Mouse (Mus musculus): ENCODE data around the gene Upk1b. TPM values are rescaled to one million over a fixed set of nuclear protein-coding genes. Genes with fewer than 3 reads are reported as not detected.
A peak's percentile ranks its signal among the peaks of the same experiment; 100 is the strongest.

Gene Upk1b
- polyA plus RNA-seq, 1 experiment from 2014 or later: 22.5 TPM

DNA sequence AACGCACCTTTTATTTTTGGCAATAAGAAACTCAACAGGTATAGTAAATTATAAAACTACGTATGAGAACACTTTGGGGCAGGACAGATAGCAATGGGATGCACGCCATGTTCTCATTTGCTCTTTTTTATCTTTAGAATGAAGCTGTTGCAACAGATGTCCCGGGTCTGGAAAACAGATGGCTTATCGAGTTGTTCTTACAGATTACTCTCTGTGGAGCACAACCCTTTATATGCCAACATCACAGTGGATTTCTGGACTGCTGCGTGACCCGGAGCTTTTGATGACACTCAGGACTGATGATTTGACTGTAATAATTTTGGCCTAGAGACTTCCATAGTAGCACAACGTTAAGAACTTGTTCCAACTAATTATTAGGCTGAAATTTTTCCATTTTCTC, 32.4 kb downstream of the Upk1b start:
- no peak overlapping the region for H3K9ac ChIP-seq (replicated peaks; ENCODE audit: low read length)
- H3K4me1 ChIP-seq (ENCODE audit: insufficient read depth, low read length): peaks cover 10% of the 10 kb centered on the region; the same call in 1 of the 2 replicates
- H3K27me3 ChIP-seq (ENCODE audit: insufficient read depth, low read length): no peaks in the 10 kb centered on the region
- no peak overlapping the region for H3K4me3 ChIP-seq (ENCODE audit: low read length)
- H3K9me3 ChIP-seq (ENCODE audit: low read length): no peaks in the 10 kb centered on the region
- no peak overlapping the region for H3K4me2 ChIP-seq (replicated peaks; ENCODE audit: low read depth, low read length)
- WGBS: 91% methylated on average over 8 of the region's 8 CpGs
- no peak overlapping the region for H3K27ac ChIP-seq (ENCODE audit: low read length)
- H3K36me3 ChIP-seq (ENCODE audit: insufficient read depth, low read length): peaks cover 19% of the 10 kb centered on the region
- ATAC-seq (ENCODE audit: low FRiP score, low TSS enrichment): no peak

DNA sequence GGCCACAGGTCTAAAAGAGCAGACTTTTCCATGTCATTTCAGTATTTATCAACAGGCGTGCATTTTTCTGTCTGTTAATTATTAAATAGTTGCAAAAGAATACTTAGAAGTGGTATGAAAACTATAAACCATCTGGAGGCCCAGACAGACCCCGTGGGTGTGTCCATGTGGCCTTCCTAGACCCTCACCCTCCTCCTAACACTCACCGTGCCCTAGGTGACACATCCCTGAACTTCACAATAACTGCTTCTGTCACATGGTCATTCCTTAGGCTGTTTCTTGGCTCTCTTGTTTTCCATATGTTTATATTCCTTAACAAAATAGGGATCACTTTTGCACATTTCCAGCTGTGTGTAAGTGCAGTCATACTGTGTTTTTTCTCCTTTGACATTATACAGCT, 33.5 kb downstream of the Upk1b start:
- Histone ChIP-seq H3K36me3 (ENCODE audit: insufficient read depth, low read length) (peaks cover 20% of the 10 kb centered on the region), H3K4me3 (ENCODE audit: low read length) (no peak overlapping the region), H3K9ac (replicated peaks; ENCODE audit: low read length) (no peak overlapping the region), H3K27ac (ENCODE audit: low read length) (no peak overlapping the region), H3K4me1 (ENCODE audit: insufficient read depth, low read length) (peaks cover 8% of the 10 kb centered on the region), H3K27me3 (ENCODE audit: insufficient read depth, low read length) (no peaks in the 10 kb centered on the region), H3K4me2 (replicated peaks; ENCODE audit: low read depth, low read length) (no peak overlapping the region), H3K9me3 (ENCODE audit: low read length) (no peaks in the 10 kb centered on the region)
- WGBS: 54% methylated on average over 3 of the region's 3 CpGs
- no peak for ATAC-seq (ENCODE audit: low FRiP score, low TSS enrichment)

GRCm38 (mm10) chr16:38763508-38763907, 36.6 kb downstream of the Upk1b start:
- Histone ChIP-seq H3K27ac (ENCODE audit: low read length) (peak overlapping the region; percentile 13; the same call in 1 of the 2 replicates), H3K4me1 (ENCODE audit: insufficient read depth, low read length) (peaks cover 8% of the 10 kb centered on the region), H3K4me2 (replicated peaks; ENCODE audit: low read depth, low read length) (no peak overlapping the region), H3K9ac (replicated peaks; ENCODE audit: low read length) (no peak overlapping the region), H3K36me3 (ENCODE audit: insufficient read depth, low read length) (peaks cover 25% of the 10 kb centered on the region), H3K27me3 (ENCODE audit: insufficient read depth, low read length) (no peaks in the 10 kb centered on the region), H3K9me3 (ENCODE audit: low read length) (no peaks in the 10 kb centered on the region), H3K4me3 (ENCODE audit: low read length) (no peak overlapping the region)
- WGBS: 82% methylated on average over 4 of the region's 4 CpGs
- no peak for ATAC-seq (ENCODE audit: low FRiP score, low TSS enrichment)

DNA sequence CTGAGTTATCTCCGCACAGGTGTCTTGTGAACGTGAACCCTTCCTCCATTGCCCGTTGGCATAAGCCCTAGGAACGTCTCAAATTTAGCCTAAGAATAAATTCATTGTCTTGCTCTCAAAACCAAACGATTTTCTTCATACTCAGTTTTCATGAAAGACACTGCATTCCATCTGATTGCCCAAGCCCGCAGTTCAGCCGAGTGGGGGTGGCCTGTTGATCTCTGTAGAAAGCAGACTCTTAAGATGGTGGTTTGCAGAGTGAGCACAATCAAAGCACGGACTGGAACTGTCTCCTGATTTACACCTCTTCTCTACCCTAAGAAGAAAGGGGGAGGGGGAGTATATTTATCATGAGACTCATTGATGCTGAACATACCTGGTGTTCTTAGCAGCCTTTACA, 37.7 kb downstream of the Upk1b start:
- 66% methylated on average over 8 of the region's 8 CpGs for WGBS
- no peak overlapping the region for H3K4me3 ChIP-seq (ENCODE audit: low read length)
- H3K4me2 ChIP-seq (replicated peaks; ENCODE audit: low read depth, low read length): no peak overlapping the region
- H3K9me3 ChIP-seq (ENCODE audit: low read length): no peaks in the 10 kb centered on the region
- no peak overlapping the region for H3K27ac ChIP-seq (ENCODE audit: low read length)
- H3K27me3 ChIP-seq (ENCODE audit: insufficient read depth, low read length): no peaks in the 10 kb centered on the region
- ATAC-seq (ENCODE audit: low FRiP score, low TSS enrichment): no peak
- H3K36me3 ChIP-seq (ENCODE audit: insufficient read depth, low read length): peaks cover 24% of the 10 kb centered on the region
- no peak overlapping the region for H3K9ac ChIP-seq (replicated peaks; ENCODE audit: low read length)
- H3K4me1 ChIP-seq (ENCODE audit: insufficient read depth, low read length): peaks cover 13% of the 10 kb centered on the region

DNA sequence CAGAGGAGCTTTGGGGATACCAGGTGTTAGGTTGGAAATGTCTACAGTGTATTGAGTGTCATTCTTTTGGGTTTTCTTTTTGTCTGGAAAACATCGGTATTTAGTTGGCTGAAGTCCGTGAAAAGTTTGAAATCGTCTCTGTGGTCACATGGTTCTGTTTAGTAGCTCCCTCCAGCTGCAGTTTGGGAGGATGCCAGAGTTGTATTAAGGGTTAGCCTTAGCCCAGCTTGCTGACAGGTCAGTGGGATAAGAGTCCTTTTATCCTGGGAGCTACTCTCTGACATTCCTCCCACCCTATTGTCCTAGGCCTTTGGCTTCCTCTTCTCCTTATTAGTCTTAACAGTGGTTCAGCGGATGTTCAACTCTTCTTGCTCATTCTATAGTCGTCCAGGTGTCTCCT, 38.2 kb downstream of the Upk1b start:
- Histone ChIP-seq H3K4me3 (ENCODE audit: low read length) (no peak overlapping the region), H3K4me2 (replicated peaks; ENCODE audit: low read depth, low read length) (no peak overlapping the region), H3K4me1 (ENCODE audit: insufficient read depth, low read length) (peaks cover 13% of the 10 kb centered on the region), H3K9ac (replicated peaks; ENCODE audit: low read length) (no peak overlapping the region), H3K27me3 (ENCODE audit: insufficient read depth, low read length) (no peaks in the 10 kb centered on the region), H3K27ac (ENCODE audit: low read length) (no peak overlapping the region), H3K36me3 (ENCODE audit: insufficient read depth, low read length) (peaks cover 22% of the 10 kb centered on the region), H3K9me3 (ENCODE audit: low read length) (no peaks in the 10 kb centered on the region)
- 78% methylated on average over 5 of the region's 5 CpGs for WGBS
- ATAC-seq (ENCODE audit: low FRiP score, low TSS enrichment): no peak

GRCm38 (mm10) chr16:38760834-38761375, 39.2 kb downstream of the Upk1b start:
- peaks cover 17% of the 10 kb centered on the region for H3K4me1 ChIP-seq (ENCODE audit: insufficient read depth, low read length)
- no peak overlapping the region for H3K4me2 ChIP-seq (replicated peaks; ENCODE audit: low read depth, low read length)
- no peak overlapping the region for H3K27ac ChIP-seq (ENCODE audit: low read length)
- 76% methylated on average over 6 of the region's 6 CpGs for WGBS
- peaks cover 22% of the 10 kb centered on the region for H3K36me3 ChIP-seq (ENCODE audit: insufficient read depth, low read length)
- no peaks in the 10 kb centered on the region for H3K27me3 ChIP-seq (ENCODE audit: insufficient read depth, low read length)
- H3K9me3 ChIP-seq (ENCODE audit: low read length): no peaks in the 10 kb centered on the region
- no peak for ATAC-seq (ENCODE audit: low FRiP score, low TSS enrichment)
- H3K4me3 ChIP-seq (ENCODE audit: low read length): no peak overlapping the region
- H3K9ac ChIP-seq (replicated peaks; ENCODE audit: low read length): no peak overlapping the region

- Histone ChIP-seq H3K36me3 (ENCODE audit: insufficient read depth, low read length) (peaks cover 20% of the 10 kb centered on the region), H3K27me3 (ENCODE audit: insufficient read depth, low read length) (no peaks in the 10 kb centered on the region), H3K4me3 (ENCODE audit: low read length) (no peak overlapping the region), H3K27ac (ENCODE audit: low read length) (no peak overlapping the region), H3K9ac (replicated peaks; ENCODE audit: low read length) (no peak overlapping the region), H3K4me2 (replicated peaks; ENCODE audit: low read depth, low read length) (no peak overlapping the region), H3K4me1 (ENCODE audit: insufficient read depth, low read length) (peaks cover 24% of the 10 kb centered on the region), H3K9me3 (ENCODE audit: low read length) (no peaks in the 10 kb centered on the region)
- no peak for ATAC-seq (ENCODE audit: low FRiP score, low TSS enrichment)
- WGBS: 86% methylated on average over 5 of the region's 5 CpGs
Measured at GRCm38 (mm10) chr16:38760239-38760638, 39.9 kb downstream of the Upk1b start.

DNA sequence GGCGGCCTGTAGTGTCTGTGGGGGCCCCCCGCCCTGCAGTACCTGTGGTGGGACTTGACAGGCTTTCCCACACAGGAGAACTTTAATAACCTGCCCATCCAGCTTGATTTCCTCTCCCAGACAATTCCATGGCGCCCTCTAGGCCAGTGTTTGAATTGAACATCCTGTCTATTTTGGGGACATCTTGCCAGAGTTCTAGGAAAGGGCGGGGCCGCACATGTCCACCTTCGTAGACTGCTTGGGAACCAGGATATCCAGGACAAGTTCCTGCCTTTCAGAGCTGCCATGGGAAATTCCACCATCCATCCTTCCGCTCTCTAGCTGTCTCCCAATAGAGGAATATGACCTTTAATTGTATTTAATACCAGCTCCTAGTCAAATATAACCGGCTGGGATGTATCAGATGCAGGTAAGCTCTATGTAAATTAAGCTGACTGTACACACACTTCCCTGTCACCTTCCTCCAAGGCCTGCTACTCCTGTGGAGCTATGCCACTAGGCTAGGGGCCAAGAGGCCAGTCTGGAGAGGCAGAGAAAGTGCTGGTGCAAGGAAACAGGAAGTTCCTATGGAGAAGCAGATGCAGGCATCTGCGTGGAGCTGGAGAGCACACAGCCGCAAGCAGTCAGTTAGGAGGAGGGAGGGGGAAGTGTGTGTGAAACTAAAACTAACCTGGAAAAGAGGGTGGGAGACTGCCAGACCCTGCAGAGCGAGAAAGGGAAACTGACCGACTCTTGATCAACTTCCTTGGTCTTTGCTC, 41.8 kb downstream of the Upk1b start:
- Histone ChIP-seq H3K4me2 (replicated peaks; ENCODE audit: low read depth, low read length) (no peak overlapping the region), H3K4me1 (ENCODE audit: insufficient read depth, low read length) (peaks cover 30% of the 10 kb centered on the region), H3K4me3 (ENCODE audit: low read length) (no peak overlapping the region), H3K9ac (replicated peaks; ENCODE audit: low read length) (no peak overlapping the region), H3K27me3 (ENCODE audit: insufficient read depth, low read length) (no peaks in the 10 kb centered on the region), H3K36me3 (ENCODE audit: insufficient read depth, low read length) (peaks cover 24% of the 10 kb centered on the region), H3K9me3 (ENCODE audit: low read length) (no peaks in the 10 kb centered on the region), H3K27ac (ENCODE audit: low read length) (peak overlapping the region; percentile 38)
- ATAC-seq (ENCODE audit: low FRiP score, low TSS enrichment): peak; percentile 28; the same call in 1 of the 2 replicates
- WGBS: 76% methylated on average over 12 of the region's 12 CpGs

DNA sequence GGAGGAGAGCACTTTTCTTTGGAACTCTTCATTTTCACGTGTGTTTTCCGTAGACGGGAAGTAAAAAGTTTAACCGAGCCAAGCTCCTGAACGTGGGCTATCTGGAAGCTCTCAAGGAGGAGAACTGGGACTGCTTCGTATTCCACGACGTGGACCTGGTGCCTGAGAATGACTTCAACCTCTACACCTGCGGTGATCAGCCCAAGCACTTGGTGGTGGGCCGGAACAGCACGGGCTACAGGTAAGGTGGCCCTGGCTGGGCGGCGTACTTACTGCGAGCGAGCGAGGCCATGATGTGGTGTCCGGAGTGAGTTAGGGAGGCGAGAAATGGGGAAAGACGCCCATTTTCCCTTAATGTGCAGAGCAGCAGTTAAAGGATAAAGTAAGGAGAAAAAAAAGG, 42.5 kb downstream of the Upk1b start:
- peak overlapping the region; percentile 38; the same call in 1 of the 2 replicates for H3K27ac ChIP-seq (ENCODE audit: low read length)

GRCm38 (mm10) chr16:38756572-38756971, 43.6 kb downstream of the Upk1b start:
- no peak overlapping the region for H3K4me3 ChIP-seq (ENCODE audit: low read length)

More for the DNA sequence above, 42.5 kb downstream of the Upk1b start:
- 94% methylated on average over 19 of the region's 19 CpGs for WGBS
- peaks cover 29% of the 10 kb centered on the region for H3K4me1 ChIP-seq (ENCODE audit: insufficient read depth, low read length)
- no peak overlapping the region for H3K4me2 ChIP-seq (replicated peaks; ENCODE audit: low read depth, low read length)
- no peaks in the 10 kb centered on the region for H3K9me3 ChIP-seq (ENCODE audit: low read length)
- H3K27me3 ChIP-seq (ENCODE audit: insufficient read depth, low read length): no peaks in the 10 kb centered on the region
- no peak overlapping the region for H3K4me3 ChIP-seq (ENCODE audit: low read length)
- peaks cover 19% of the 10 kb centered on the region for H3K36me3 ChIP-seq (ENCODE audit: insufficient read depth, low read length)
- no peak overlapping the region for H3K9ac ChIP-seq (replicated peaks; ENCODE audit: low read length)
- ATAC-seq (ENCODE audit: low FRiP score, low TSS enrichment): no peak

More at GRCm38 (mm10) chr16:38756572-38756971, 43.6 kb downstream of the Upk1b start:
- WGBS: 65% methylated on average over 4 of the region's 4 CpGs
- Histone ChIP-seq H3K4me2 (replicated peaks; ENCODE audit: low read depth, low read length) (no peak overlapping the region), H3K27me3 (ENCODE audit: insufficient read depth, low read length) (no peaks in the 10 kb centered on the region), H3K9ac (replicated peaks; ENCODE audit: low read length) (no peak overlapping the region), H3K9me3 (ENCODE audit: low read length) (no peaks in the 10 kb centered on the region), H3K4me1 (ENCODE audit: insufficient read depth, low read length) (peaks cover 22% of the 10 kb centered on the region), H3K27ac (ENCODE audit: low read length) (peak overlapping the region; percentile 56; the same call in 1 of the 2 replicates), H3K36me3 (ENCODE audit: insufficient read depth, low read length) (peaks cover 19% of the 10 kb centered on the region)
- no peak for ATAC-seq (ENCODE audit: low FRiP score, low TSS enrichment)
